Comparison of ENCODE assay signal across 8 mouse cellular contexts in the genomic region with DNA sequence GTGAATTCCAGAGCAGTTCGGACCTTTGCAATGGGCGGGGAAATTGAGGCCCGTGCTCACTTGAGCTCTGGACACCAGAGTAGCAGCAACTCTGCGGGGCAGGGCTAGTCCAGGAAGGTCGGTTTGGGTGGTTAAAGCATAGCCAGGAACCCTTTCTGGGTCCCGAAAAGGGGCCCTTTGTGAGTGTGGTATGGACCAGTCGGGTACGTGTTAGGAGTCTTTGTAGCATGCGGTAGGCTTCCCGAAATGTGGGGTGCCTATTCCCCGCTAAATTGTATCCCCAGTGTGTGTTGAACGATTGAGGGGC. TPM values are rescaled to one million over a fixed set of nuclear protein-coding genes. Genes with fewer than 3 reads are reported as not detected.
DNase-seq lines count a peak whose midpoint lies in the region; ATAC-seq and TF ChIP-seq lines count a peak whose summit lies in the region.

No protein-coding gene starts in this region.

- no peak for ATAC-seq in heart, embryonic 14.5 days (ENCODE audit: insufficient number of reproducible peaks, insufficient read depth, low FRiP score, low read depth)
- ATAC-seq in hindbrain, embryonic 13.5 days (ENCODE audit: low FRiP score), result no peak
- ATAC-seq in midbrain, embryonic 12.5 days (ENCODE audit: low FRiP score, low read depth), result no peak

- H3K4me3 ChIP-seq in heart, embryonic 14.5 days (ENCODE audit: control insufficient read depth in 1 of 2, insufficient read depth in 1 of 2, low read depth in 1 of 2, low read length in 2 of 2), result peak overlapping the region; percentile 75 to 82
- peak overlapping the region; percentile 72 for H3K4me3 ChIP-seq in hindbrain, embryonic 13.5 days
- H3K4me3 ChIP-seq in midbrain, embryonic 12.5 days, result peak overlapping the region; percentile 87
- no peak overlapping the region for H3K4me3 ChIP-seq in cerebellum, adult 2 months (replicated peaks; ENCODE audit: insufficient read depth, low read depth, low read length)

- TF ChIP-seq CTCF in cerebellum, adult 2 months (IDR thresholded peaks at IDR 0.05; ENCODE audit: borderline replicate concordance, insufficient read depth, low read depth, low read length), result no peak

- 2% methylated on average over 12 of the region's 12 CpGs for WGBS in heart, embryonic 14.5 days
- 2% methylated on average over 12 of the region's 12 CpGs for WGBS in hindbrain, embryonic 13.5 days
- 2% methylated on average over 12 of the region's 12 CpGs for WGBS in midbrain, embryonic 12.5 days
- WGBS in cerebellum, adult 2 months, result 1% methylated on average over 12 of the region's 12 CpGs

- H3K9ac ChIP-seq in heart, embryonic 14.5 days (ENCODE audit: low read length), result peak overlapping the region; percentile 90
- peak overlapping the region; percentile 81 for H3K9ac ChIP-seq in hindbrain, embryonic 13.5 days
- H3K9ac ChIP-seq in midbrain, embryonic 12.5 days (replicated peaks), result peak overlapping the region; percentile 84

- H3K27ac ChIP-seq in heart, embryonic 14.5 days (replicated peaks in 1 of 2; ENCODE audit: control insufficient read depth in 1 of 2, insufficient read depth in 1 of 2, low read depth in 2 of 2, low read length in 2 of 2), result peak overlapping the region; percentile 54 to 68; a peak in 3 of 4 replicates
- H3K27ac ChIP-seq in hindbrain, embryonic 13.5 days, result no peak overlapping the region
- H3K27ac ChIP-seq in midbrain, embryonic 12.5 days (replicated peaks), result 0 out of 2 replicates have a peak overlapping the region, but pooled peaks have one; percentile 75
- no peak overlapping the region for H3K27ac ChIP-seq in cerebellum, adult 2 months (ENCODE audit: insufficient read depth, low read length)

- H3K4me1 ChIP-seq in heart, embryonic 14.5 days (ENCODE audit: control insufficient read depth in 2 of 2, insufficient read depth in 2 of 2, low read length in 2 of 2), result peaks cover 3 to 17% of the 10 kb centered on the region in 2 experiments; a peak in 3 of 4 replicates
- peaks cover 16% of the 10 kb centered on the region for H3K4me1 ChIP-seq in hindbrain, embryonic 13.5 days (replicated peaks)
- H3K4me1 ChIP-seq in midbrain, embryonic 12.5 days, result peaks cover 24% of the 10 kb centered on the region
- no peaks in the 10 kb centered on the region; the same call in 1 of the 2 replicates for H3K4me1 ChIP-seq in cerebellum, adult 2 months (ENCODE audit: control insufficient read depth, insufficient read depth, low read length)

- peaks cover 19% of the 10 kb centered on the region for H3K36me3 ChIP-seq in heart, embryonic 14.5 days (ENCODE audit: control insufficient read depth, insufficient read depth, low read length)
- H3K36me3 ChIP-seq in hindbrain, embryonic 13.5 days, result peaks cover 6% of the 10 kb centered on the region; the same call in 1 of the 2 replicates
- peaks cover 22% of the 10 kb centered on the region for H3K36me3 ChIP-seq in midbrain, embryonic 12.5 days

- H3K9me3 ChIP-seq in heart, embryonic 14.5 days (ENCODE audit: control insufficient read depth, low read length), result no peaks in the 10 kb centered on the region
- H3K9me3 ChIP-seq in hindbrain, embryonic 13.5 days, result no peaks in the 10 kb centered on the region
- H3K9me3 ChIP-seq in midbrain, embryonic 12.5 days, result no peaks in the 10 kb centered on the region

- no peaks in the 10 kb centered on the region for H3K27me3 ChIP-seq in heart, embryonic 14.5 days (ENCODE audit: control insufficient read depth, insufficient read depth, low read length)
- no peaks in the 10 kb centered on the region for H3K27me3 ChIP-seq in hindbrain, embryonic 13.5 days
- no peaks in the 10 kb centered on the region for H3K27me3 ChIP-seq in midbrain, embryonic 12.5 days
- no peaks in the 10 kb centered on the region for H3K27me3 ChIP-seq in cerebellum, adult 2 months (ENCODE audit: control insufficient read depth, insufficient read depth, low read length)

- TF ChIP-seq POLR2A in cerebellum, adult 2 months (IDR thresholded peaks at IDR 0.05; ENCODE audit: borderline replicate concordance, insufficient read depth, low read length), result no peak

- no peak for DNase-seq in heart, adult 8-10 months (ENCODE audit: low spot score)
- peak; percentile 50 for DNase-seq in ZHBTc4 (ENCODE audit: low read depth, low spot score)
- no peak for DNase-seq in embryo, embryonic 10 days (ENCODE audit: low spot score)
- DNase-seq in cerebellum, adult 2 months, result no peak
- DNase-seq in left cerebral cortex, adult 18-20 months (ENCODE audit: low spot score in 2 of 2), result no peak

- peak overlapping the region; percentile 92 for H3K4me2 ChIP-seq in heart, embryonic 14.5 days (ENCODE audit: low read length)
- H3K4me2 ChIP-seq in hindbrain, embryonic 13.5 days, result peak overlapping the region; percentile 94
- peak overlapping the region; percentile 93 for H3K4me2 ChIP-seq in midbrain, embryonic 12.5 days (replicated peaks)

RNA-seq across cellular contexts. Expression of a gene that starts 0.6 kb away (rescaled TPM):
- 9.0 and 9.2 TPM in 2 replicates for polyA plus RNA-seq in heart, embryonic 14.5 days (2014; fragmentation: Nextera tagmentation; extraction: Ambion mirVana)
- total RNA-seq in heart, adult 8-10 months (2022), result 1 to 10 TPM in 3 of 4 experiments, under 1 TPM in 1; 0.84 to 1.9 (median 1.4) TPM
- 6.1 and 6.9 TPM in 2 replicates for polyA plus RNA-seq in hindbrain, embryonic 13.5 days (2015; fragmentation: Nextera tagmentation; extraction: Ambion mirVana)
- polyA plus RNA-seq in midbrain, embryonic 12.5 days (2016; fragmentation: Nextera tagmentation; extraction: Ambion mirVana), result 32.5 and 34.5 TPM in 2 replicates
- 2.9 and 3.3 TPM in 2 replicates for polyA plus RNA-seq in cerebellum, adult 2 months (2012; rRNA removed)
- 1 to 10 TPM; 1.9 to 2.7 TPM for total RNA-seq in left cerebral cortex, adult 18-20 months (2021)

RNA-seq across cellular contexts. Expression of a gene that starts 4.4 kb away (rescaled TPM):
- 63.6 and 70.5 TPM in 2 replicates for polyA plus RNA-seq in heart, embryonic 14.5 days (2014; fragmentation: Nextera tagmentation; extraction: Ambion mirVana)
- total RNA-seq in heart, adult 8-10 months (2022), result 10 to 100 TPM; 12.3 to 14.4 (median 13.3) TPM
- polyA plus RNA-seq in hindbrain, embryonic 13.5 days (2015; fragmentation: Nextera tagmentation; extraction: Ambion mirVana), result 116 and 118 TPM in 2 replicates
- polyA plus RNA-seq in midbrain, embryonic 12.5 days (2016; fragmentation: Nextera tagmentation; extraction: Ambion mirVana), result 131 and 138 TPM in 2 replicates
- polyA plus RNA-seq in cerebellum, adult 2 months (2012; rRNA removed), result 69.5 and 82.5 TPM in 2 replicates
- total RNA-seq in left cerebral cortex, adult 18-20 months (2021), result 10 to 100 TPM; 36.4 to 39.3 TPM

RNA-seq across cellular contexts. Expression of a gene that starts 34.0 kb away (rescaled TPM):
- 41.3 and 42.5 TPM in 2 replicates for polyA plus RNA-seq in heart, embryonic 14.5 days (2014; fragmentation: Nextera tagmentation; extraction: Ambion mirVana)
- total RNA-seq in heart, adult 8-10 months (2022), result 10 to 100 TPM; 50.4 to 64.4 (median 55.4) TPM
- polyA plus RNA-seq in hindbrain, embryonic 13.5 days (2015; fragmentation: Nextera tagmentation; extraction: Ambion mirVana), result 77.2 and 86.0 TPM in 2 replicates
- 54.9 and 58.1 TPM in 2 replicates for polyA plus RNA-seq in midbrain, embryonic 12.5 days (2016; fragmentation: Nextera tagmentation; extraction: Ambion mirVana)
- 114 TPM in 2 replicates for polyA plus RNA-seq in cerebellum, adult 2 months (2012; rRNA removed)
- total RNA-seq in left cerebral cortex, adult 18-20 months (2021), result 10 to 100 TPM; 84.1 to 97.8 TPM

RNA-seq across cellular contexts. Expression of a gene that starts 35.3 kb away (rescaled TPM):
- 73.9 and 84.4 TPM in 2 replicates for polyA plus RNA-seq in heart, embryonic 14.5 days (2014; fragmentation: Nextera tagmentation; extraction: Ambion mirVana)
- 10 to 100 TPM; 78.9 to 90.4 (median 87.1) TPM for total RNA-seq in heart, adult 8-10 months (2022)
- polyA plus RNA-seq in hindbrain, embryonic 13.5 days (2015; fragmentation: Nextera tagmentation; extraction: Ambion mirVana), result 159 and 163 TPM in 2 replicates
- 195 and 205 TPM in 2 replicates for polyA plus RNA-seq in midbrain, embryonic 12.5 days (2016; fragmentation: Nextera tagmentation; extraction: Ambion mirVana)
- 183 and 193 TPM in 2 replicates for polyA plus RNA-seq in cerebellum, adult 2 months (2012; rRNA removed)
- total RNA-seq in left cerebral cortex, adult 18-20 months (2021), result 10 to 100 TPM; 85.0 to 94.3 TPM

RNA-seq across cellular contexts. Expression of a gene that starts 35.4 kb away (rescaled TPM):
- 15.9 and 16.6 TPM in 2 replicates for polyA plus RNA-seq in heart, embryonic 14.5 days (2014; fragmentation: Nextera tagmentation; extraction: Ambion mirVana)
- total RNA-seq in heart, adult 8-10 months (2022), result 10 to 100 TPM; 11.8 to 17.5 (median 14.4) TPM
- 5.7 and 5.8 TPM in 2 replicates for polyA plus RNA-seq in hindbrain, embryonic 13.5 days (2015; fragmentation: Nextera tagmentation; extraction: Ambion mirVana)
- 4.7 and 5.7 TPM in 2 replicates for polyA plus RNA-seq in midbrain, embryonic 12.5 days (2016; fragmentation: Nextera tagmentation; extraction: Ambion mirVana)
- polyA plus RNA-seq in cerebellum, adult 2 months (2012; rRNA removed), result 51.8 and 64.1 TPM in 2 replicates
- 1 to 10 TPM; 1.9 to 2.8 TPM for total RNA-seq in left cerebral cortex, adult 18-20 months (2021)

Comparison
In these comparisons a context has a peak if more than half of its experiments do, and no peak if none do; other contexts are left out.
1. H3K27ac ChIP-seq: peak in heart, embryonic 14.5 days (2 of 2) and midbrain, embryonic 12.5 days (single experiment); none in hindbrain, embryonic 13.5 days (single experiment) and cerebellum, adult 2 months (single experiment).
2. Peak in every context shown above with its lines, with median percentiles within 50 percentile points of each other: H3K4me2 ChIP-seq and H3K9ac ChIP-seq.